Mouse (Mus musculus) ovary, postnatal 10 days (tissue): Measurements from ENCODE around the gene Ano6.

Source experiments
- DNase-seq: peaks from one replicate; pipeline ENCODE4 v3.0.0; 2022; ENCODE audit warnings: low spot score

Ano6 gene

GRCm38 (mm10) chr15:95797144-95797983 lies 6.7 kb downstream of the Ano6 start:
- no peak for DNase-seq

DNA sequence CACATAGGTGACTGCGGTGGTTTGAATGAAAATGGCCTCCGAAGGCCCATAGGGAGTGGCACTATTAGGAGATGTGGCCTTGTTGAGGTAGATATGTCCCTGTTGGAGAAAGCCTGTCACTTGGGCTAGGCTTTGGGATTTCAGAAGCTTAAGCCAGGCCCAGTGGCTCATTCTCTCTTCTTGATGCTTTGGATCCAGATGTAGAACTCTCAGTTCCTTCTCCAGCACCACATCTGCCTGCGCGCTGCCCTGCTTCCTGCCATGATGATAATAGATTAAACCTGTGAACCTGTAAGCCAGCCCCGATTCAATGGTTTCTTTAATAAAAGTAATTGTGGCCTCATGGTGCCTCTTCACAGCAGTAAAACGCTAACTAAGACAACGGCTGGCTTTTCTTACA lies 7.6 kb downstream of the Ano6 start:
- no peak for DNase-seq

DNA sequence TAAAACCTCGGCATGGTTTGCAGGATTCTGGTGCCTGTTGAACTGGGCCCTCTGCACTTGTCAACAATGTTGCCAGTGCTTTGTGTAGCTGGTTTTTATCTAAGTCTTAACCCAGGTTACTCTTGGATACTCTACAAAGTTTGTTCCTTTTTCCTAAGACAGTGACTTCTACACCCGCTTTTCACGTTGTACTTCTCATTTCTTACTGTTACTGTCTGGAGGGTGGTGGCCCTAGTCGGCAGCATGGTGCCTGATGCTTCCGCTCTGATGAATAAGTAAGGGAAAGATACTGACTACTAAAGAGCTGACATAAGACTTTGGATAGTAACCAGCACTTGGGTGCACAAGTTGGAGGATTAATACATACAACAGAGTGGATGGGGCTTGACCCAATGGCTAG lies 9.0 kb downstream of the Ano6 start:
- DNase-seq, result no peak

GRCm38 (mm10) chr15:95800051-95800450 lies 9.4 kb downstream of the Ano6 start:
- DNase-seq, result no peak

- no peak for DNase-seq
Observed at GRCm38 (mm10) chr15:95801261-95801979, 10.8 kb downstream of the Ano6 start.

- DNase-seq, result no peak
Observed at GRCm38 (mm10) chr15:95802140-95802539, 11.5 kb downstream of the Ano6 start.

DNA sequence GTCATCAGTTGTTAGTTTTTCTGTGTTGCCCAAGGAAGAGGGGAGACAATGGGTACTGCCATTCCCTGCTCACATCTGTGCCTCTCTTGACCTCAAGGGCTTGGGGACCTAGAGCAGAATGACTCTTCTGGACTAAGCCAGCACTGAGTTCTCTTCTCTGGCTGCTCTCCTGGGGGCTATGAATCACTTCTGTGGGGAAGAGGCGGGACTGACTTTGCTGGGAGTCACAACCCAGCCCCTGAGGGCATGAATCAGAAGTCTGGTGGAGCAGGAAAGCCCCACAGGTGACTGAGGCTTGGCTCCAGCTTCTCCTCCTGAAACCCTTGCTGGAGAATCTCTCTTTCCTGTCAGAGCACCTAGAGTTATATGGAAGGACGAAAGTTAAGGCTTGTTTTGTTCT lies 12.1 kb downstream of the Ano6 start:
- DNase-seq, result no peak

DNA sequence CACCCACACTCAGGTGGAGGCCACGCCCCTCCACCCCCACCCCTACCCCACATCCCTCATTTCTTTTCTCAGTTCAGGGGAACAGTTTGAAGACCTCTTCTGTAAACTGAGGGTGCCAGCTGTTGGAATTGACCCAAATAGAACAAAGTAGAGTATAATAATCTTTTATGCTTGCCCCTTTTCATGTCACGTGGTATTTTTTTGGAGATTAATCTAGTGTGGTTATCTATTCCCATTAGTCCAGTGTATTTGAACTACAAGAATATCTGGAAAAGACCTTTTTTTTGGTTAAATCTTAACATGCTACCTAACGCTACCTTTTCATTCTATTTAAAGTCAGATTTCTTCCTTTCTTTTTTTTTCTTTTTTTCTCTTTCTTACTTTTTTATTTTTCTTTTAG lies 12.8 kb downstream of the Ano6 start:
- DNase-seq, result no peak

DNA sequence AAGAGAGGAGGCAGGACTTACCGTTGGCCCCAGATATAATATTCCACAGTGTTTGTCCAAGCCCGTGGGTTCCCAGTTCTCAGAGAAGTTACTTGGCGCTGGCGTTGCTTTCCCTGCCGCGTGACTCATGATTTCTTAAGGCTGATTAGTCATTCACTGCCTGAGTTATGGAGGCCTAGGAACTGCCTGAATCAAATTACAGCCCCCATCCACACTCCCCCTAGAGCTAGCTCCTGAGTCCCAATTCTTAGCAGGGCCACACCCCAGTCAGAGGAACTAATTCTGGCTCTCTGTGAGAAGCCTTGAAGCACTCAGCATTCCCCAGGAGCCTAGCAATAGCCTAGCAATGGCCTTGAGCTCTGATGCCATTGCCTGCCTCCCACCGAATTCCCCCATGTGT lies 13.6 kb downstream of the Ano6 start:
- no peak for DNase-seq

- no peak for DNase-seq
Observed at GRCm38 (mm10) chr15:95805022-95805471, 14.4 kb downstream of the Ano6 start.

GRCm38 (mm10) chr15:95807908-95808307 lies 17.3 kb downstream of the Ano6 start:
- no peak for DNase-seq

GRCm38 (mm10) chr15:95810357-95810761 lies 19.7 kb downstream of the Ano6 start:
- DNase-seq, result no peak

DNA sequence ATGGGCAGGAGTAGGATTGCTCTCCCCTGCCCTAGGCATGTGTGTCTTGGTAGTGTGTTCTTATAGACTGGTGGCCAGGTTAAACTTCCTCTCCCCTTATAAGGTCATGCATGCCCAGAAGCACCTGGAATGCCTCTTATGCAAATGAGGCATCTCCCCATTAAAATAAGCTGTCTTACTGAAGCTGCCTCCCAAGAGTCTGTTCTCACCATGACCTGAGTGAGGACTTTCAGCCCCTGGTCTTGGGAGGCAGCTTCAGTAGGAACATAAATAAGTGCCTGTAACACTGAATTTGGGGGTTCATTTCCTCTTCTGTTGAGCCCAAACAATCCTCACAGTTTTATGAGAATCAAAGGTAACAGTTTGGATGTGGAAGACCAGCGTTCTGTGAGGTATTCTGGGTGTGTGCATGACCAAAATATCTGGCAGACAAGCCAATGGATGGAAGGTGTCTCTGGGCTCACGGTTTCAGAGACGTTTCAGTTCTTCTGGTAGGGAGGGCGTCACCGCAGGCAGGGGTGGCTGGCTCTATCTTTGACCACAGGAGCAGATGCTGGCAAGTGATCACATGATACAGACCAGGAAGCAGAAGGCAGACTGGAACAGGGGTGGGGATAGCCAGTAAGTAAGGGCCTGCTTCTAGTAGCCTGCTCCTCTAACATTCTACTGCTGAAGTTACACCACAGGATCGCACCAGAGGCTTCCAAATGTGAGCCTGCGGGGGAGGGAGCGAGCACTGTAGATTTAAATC lies 22.4 kb downstream of the Ano6 start:
- DNase-seq, result no peak

DNA sequence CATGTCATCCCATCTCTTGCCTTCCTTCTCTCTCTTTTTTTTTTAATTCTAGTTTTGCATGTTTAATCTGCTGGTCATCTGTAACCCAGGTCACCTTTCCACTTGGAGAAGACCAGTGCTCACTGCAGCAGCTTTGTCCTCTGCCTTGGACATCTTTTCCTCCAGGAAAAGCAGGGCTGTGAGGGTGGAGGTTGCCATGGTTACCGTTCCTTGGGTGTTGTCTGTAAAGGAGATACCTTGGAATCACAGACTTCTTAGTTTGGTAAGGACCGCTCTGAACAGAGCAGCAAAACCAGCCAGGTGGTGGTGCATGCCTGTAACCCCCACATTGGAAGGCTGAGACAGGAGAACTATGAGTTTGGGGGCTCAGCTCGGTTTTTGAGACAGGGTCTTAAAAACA lies 26.9 kb downstream of the Ano6 start:
- no peak for DNase-seq

- no peak for DNase-seq
Observed at GRCm38 (mm10) chr15:95819249-95820035, 28.8 kb downstream of the Ano6 start.

DNA sequence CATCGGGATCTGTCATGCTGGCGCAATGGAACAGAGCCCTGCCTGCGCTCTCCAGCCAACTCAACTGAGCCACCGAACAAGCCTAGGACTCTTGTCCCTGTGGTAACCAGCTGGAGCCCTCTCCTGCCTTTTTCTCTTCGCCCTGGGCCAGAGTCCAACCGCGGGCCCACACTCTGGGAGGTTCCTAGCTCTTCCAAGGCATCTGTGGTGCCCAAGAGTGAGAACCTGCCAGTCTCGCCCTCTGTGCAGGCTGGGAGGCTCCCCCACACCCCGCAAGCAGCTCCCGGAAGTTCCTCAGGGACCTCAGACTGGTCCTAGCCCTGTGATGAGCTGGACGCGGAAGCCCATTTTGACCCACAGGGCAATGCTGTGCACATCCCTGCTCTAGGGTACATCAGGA lies 29.5 kb downstream of the Ano6 start:
- DNase-seq, result no peak

DNA sequence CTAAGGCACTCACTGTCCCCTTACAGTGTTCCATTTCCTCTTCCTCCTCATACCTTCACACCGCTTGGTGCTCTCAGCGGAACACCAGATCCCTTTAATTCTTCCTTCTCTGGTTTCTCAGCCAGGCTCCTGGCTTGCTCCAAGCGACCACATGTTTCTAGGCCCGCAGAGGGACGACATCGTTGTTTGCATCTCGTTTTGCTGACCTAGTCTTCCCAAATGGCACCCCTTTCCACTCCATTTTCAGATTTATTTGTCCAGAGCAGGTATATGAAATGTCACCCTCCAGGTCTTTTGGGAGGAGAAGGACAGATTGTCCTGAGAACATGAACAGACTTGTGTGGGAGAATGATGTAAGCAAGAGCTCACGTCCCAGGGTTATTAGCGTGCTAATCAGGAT lies 30.0 kb downstream of the Ano6 start:
- DNase-seq, result no peak

DNA sequence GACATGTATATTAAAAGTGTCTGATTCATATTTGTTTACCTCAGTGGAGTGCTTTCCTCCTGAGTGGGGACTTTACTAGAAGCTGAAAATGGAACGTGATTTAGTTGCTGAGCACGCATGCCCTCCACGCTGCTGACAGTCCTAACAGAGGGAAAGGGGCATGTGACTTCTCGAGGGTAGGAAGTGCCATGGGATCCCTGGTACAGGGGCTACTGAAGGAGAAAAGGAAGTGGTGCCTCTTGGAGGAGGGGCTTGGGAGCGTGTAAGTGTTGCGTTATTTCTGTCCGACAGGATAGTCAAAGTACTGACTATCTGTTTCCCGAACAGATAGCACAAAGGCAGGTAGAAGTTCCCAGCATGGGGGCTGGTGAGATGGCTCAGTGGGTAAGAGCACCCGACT lies 31.5 kb downstream of the Ano6 start:
- no peak for DNase-seq

DNA sequence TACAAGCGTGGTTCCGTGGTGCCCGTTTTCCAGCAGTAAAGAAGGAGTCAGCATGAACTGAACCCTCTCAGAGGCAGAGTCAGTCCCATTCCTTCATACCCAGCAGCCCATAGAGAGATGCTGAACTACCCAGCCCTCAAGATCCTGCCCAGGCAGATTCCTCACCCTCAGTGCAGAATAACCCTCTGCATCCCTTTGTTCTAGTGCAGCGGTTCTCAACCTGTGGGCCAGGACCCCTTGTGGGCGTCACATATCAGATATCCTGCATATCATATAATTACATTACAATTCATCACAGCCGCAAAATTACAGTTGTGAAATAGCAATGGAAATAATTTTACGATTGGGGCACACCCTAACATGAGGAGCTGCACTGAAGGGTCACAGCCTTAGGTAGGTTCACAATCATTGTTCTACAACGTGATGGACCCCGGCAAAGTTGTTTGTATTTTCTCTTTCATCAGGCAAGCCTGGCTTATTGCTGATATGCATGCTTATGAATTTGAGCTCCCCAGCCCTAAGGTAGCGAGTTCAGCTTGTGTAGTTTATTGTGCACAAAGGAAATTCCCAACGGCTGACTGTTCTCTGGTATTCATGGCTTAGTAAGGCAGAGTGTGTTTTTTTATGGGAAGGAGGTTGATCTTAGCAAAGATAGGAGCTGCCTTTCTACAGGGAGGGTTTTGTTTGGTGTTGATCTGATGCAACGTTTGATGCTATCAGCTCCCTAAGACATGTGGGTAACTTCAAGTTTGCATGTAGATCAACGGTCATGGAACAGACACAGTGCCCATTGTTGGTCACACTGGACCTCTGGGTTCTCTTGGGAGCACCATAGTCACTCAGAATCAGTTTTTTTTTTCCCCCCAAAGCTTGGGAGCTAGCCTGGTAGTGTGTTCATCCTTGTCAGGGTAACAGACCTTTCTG lies 33.0 kb downstream of the Ano6 start:
- DNase-seq, result no peak

- DNase-seq, result no peak
Observed at GRCm38 (mm10) chr15:95826516-95826915, 35.9 kb downstream of the Ano6 start.

- DNase-seq, result no peak
Observed at GRCm38 (mm10) chr15:95827465-95827971, 36.9 kb downstream of the Ano6 start.
